Mouse (Mus musculus): ENCODE results near the gene Hhatl.

Gene Hhatl

GRCm38 (mm10) chr9:121807546-121807945 is 15.2 kb upstream of the Hhatl start:
- DNase-seq (ENCODE audit: low spot score), result no peak

GRCm38 (mm10) chr9:121802747-121803146 is 10.4 kb upstream of the Hhatl start:
- DNase-seq (ENCODE audit: low spot score), result no peak

- DNase-seq (ENCODE audit: low spot score), result no peak
Measured at GRCm38 (mm10) chr9:121798887-121799520, 6.7 kb upstream of the Hhatl start.

GRCm38 (mm10) chr9:121797722-121798121 is 5.4 kb upstream of the Hhatl start:
- peak; percentile 11 for DNase-seq (ENCODE audit: low spot score)

GRCm38 (mm10) chr9:121794972-121795539 is 2.7 kb upstream of the Hhatl start:
- DNase-seq (ENCODE audit: low spot score), result no peak

GRCm38 (mm10) chr9:121791206-121791605 is 1.1 kb downstream of the Hhatl start:
- peak; percentile 61 for DNase-seq (ENCODE audit: low spot score)

GRCm38 (mm10) chr9:121786359-121786758 is 5.9 kb downstream of the Hhatl start:
- DNase-seq (ENCODE audit: low spot score), result no peak

GRCm38 (mm10) chr9:121785261-121785660 is 7.0 kb downstream of the Hhatl start:
- no peak for DNase-seq (ENCODE audit: low spot score)

GRCm38 (mm10) chr9:121784801-121785200 is 7.5 kb downstream of the Hhatl start:
- DNase-seq (ENCODE audit: low spot score), result no peak

GRCm38 (mm10) chr9:121778066-121778624 is 14.2 kb downstream of the Hhatl start:
- DNase-seq (ENCODE audit: low spot score), result no peak

- no peak for DNase-seq (ENCODE audit: low spot score)
Measured at GRCm38 (mm10) chr9:121777484-121778065, 14.7 kb downstream of the Hhatl start, which contains the start of gene Klhl40. Gene Klhl40 (plus strand): TSS chr9:121777607.

- DNase-seq (ENCODE audit: low spot score), result no peak
Measured at GRCm38 (mm10) chr9:121776511-121776910, 15.8 kb downstream of the Hhatl start.

GRCm38 (mm10) chr9:121775951-121776350 is 16.4 kb downstream of the Hhatl start:
- DNase-seq (ENCODE audit: low spot score), result no peak

GRCm38 (mm10) chr9:121772412-121772811 is 19.9 kb downstream of the Hhatl start:
- no peak for DNase-seq (ENCODE audit: low spot score)

GRCm38 (mm10) chr9:121765166-121765855 is 27.0 kb downstream of the Hhatl start:
- no peak for DNase-seq (ENCODE audit: low spot score)

GRCm38 (mm10) chr9:121763716-121764115 is 28.6 kb downstream of the Hhatl start:
- DNase-seq (ENCODE audit: low spot score), result no peak

- DNase-seq (ENCODE audit: low spot score), result no peak
Measured at GRCm38 (mm10) chr9:121762761-121763160, 29.5 kb downstream of the Hhatl start.

- DNase-seq (ENCODE audit: low spot score), result no peak
Measured at GRCm38 (mm10) chr9:121762248-121762647, 30.1 kb downstream of the Hhatl start.

GRCm38 (mm10) chr9:121761787-121762186 is 30.5 kb downstream of the Hhatl start:
- DNase-seq (ENCODE audit: low spot score), result no peak

- DNase-seq (ENCODE audit: low spot score), result peak; percentile 43
Measured at GRCm38 (mm10) chr9:121761091-121761665, 31.1 kb downstream of the Hhatl start.

- peak; percentile 67 for DNase-seq (ENCODE audit: low spot score)
Measured at GRCm38 (mm10) chr9:121760271-121761090, 31.8 kb downstream of the Hhatl start.
